Mouse (Mus musculus): ENCODE results near the gene H2al1j. TPM values are rescaled to one million over a fixed set of nuclear protein-coding genes. Genes with fewer than 3 reads are reported as not detected.
"Not testable (repeated sequence)": the region's sequence is repeated elsewhere in the genome, so short reads cannot be mapped to it uniquely, and the experiment has no call there.

Gene H2al1j
- total RNA-seq (2012; rRNA removed) = not detected in 2 replicates

GRCm38 (mm10) chrX:11327522-11327921 lies at the start of gene H2al1j:
H2al1j (plus strand) TSS chrX:11327822.
- H3K4me1 ChIP-seq (ENCODE audit: control insufficient read depth in 2 of 2, insufficient read depth in 2 of 2, low read length in 2 of 2, poor library complexity in 1 of 2); H3K27ac ChIP-seq (ENCODE audit: insufficient read depth, low read depth, low read length, poor library complexity, severe bottlenecking); in situ Hi-C loops (cut with MboI; ENCODE audit: low sequenced_read_pairs in 2 of 2, unreplicated experiment in 2 of 2); H3K4me3 ChIP-seq (ENCODE audit: insufficient read depth in 1 of 2, low read depth in 1 of 2, low read length in 2 of 2, poor library complexity in 1 of 2, severe bottlenecking in 1 of 2); H3K9me3 ChIP-seq (ENCODE audit: control insufficient read depth, insufficient read depth, low read depth, low read length); H3K36me3 ChIP-seq (ENCODE audit: control insufficient read depth, insufficient read depth, low read length, poor library complexity, severe bottlenecking); DNase-seq (ENCODE audit: low read depth, low spot score); H3K9ac ChIP-seq (ENCODE audit: insufficient read depth, low read depth, low read length, poor library complexity, severe bottlenecking): not testable (repeated sequence)

- TF ChIP-seq ZC3H11A (IDR thresholded peaks at IDR 0.05; ENCODE audit: borderline replicate concordance, low read depth, low read length) = no peak
- no peak for TF ChIP-seq ZNF384 (IDR thresholded peaks at IDR 0.05; ENCODE audit: low read depth, low read length)
- TF ChIP-seq MAFK (IDR thresholded peaks at IDR 0.05; ENCODE audit: insufficient read depth, low read depth, low read length) = no peak
- TF ChIP-seq CHD2 (IDR thresholded peaks at IDR 0.05; ENCODE audit: low read depth, low read length) = no peak
- TF ChIP-seq HCFC1 (IDR thresholded peaks at IDR 0.05; ENCODE audit: borderline replicate concordance, insufficient read depth, low read length) = no peak
- no peak for DNase-seq (ENCODE audit: low read depth, low spot score)
- Histone ChIP-seq H3K9me3 (ENCODE audit: control insufficient read depth, insufficient read depth, low read depth, low read length) (no peaks in the 10 kb centered on the region), H3K4me1 (ENCODE audit: control insufficient read depth in 2 of 2, insufficient read depth in 2 of 2, low read length in 2 of 2, poor library complexity in 1 of 2) (no peaks in the 10 kb centered on the region), H3K9ac (ENCODE audit: insufficient read depth, low read depth, low read length, poor library complexity, severe bottlenecking) (no peak overlapping the region), H3K36me3 (ENCODE audit: control insufficient read depth, insufficient read depth, low read length, poor library complexity, severe bottlenecking) (no peaks in the 10 kb centered on the region), H3K4me3 (ENCODE audit: insufficient read depth in 1 of 2, low read depth in 1 of 2, low read length in 2 of 2, poor library complexity in 1 of 2, severe bottlenecking in 1 of 2) (no peak overlapping the region), H3K27ac (ENCODE audit: insufficient read depth, low read depth, low read length, poor library complexity, severe bottlenecking) (no peak overlapping the region)
- in situ Hi-C loops (cut with MboI; ENCODE audit: low sequenced_read_pairs in 2 of 2, unreplicated experiment in 2 of 2) = no loop called here
Measured at GRCm38 (mm10) chrX:11280741-11281140, 46.9 kb upstream of the H2al1j start.

GRCm38 (mm10) chrX:11288306-11288882 lies 39.2 kb upstream of the H2al1j start:
- in situ Hi-C loops (cut with MboI; ENCODE audit: low sequenced_read_pairs in 2 of 2, unreplicated experiment in 2 of 2) = no loop called here

GRCm38 (mm10) chrX:11289244-11289643 lies 38.4 kb upstream of the H2al1j start:
- in situ Hi-C loops (cut with MboI; ENCODE audit: low sequenced_read_pairs in 2 of 2, unreplicated experiment in 2 of 2) = no loop called here

More at GRCm38 (mm10) chrX:11288306-11288882, 39.2 kb upstream of the H2al1j start:
- Histone ChIP-seq H3K36me3 (ENCODE audit: control insufficient read depth, insufficient read depth, low read length, poor library complexity, severe bottlenecking) (no peaks in the 10 kb centered on the region), H3K27ac (ENCODE audit: insufficient read depth, low read depth, low read length, poor library complexity, severe bottlenecking) (no peak overlapping the region), H3K9ac (ENCODE audit: insufficient read depth, low read depth, low read length, poor library complexity, severe bottlenecking) (no peak overlapping the region), H3K4me3 (ENCODE audit: insufficient read depth in 1 of 2, low read depth in 1 of 2, low read length in 2 of 2, poor library complexity in 1 of 2, severe bottlenecking in 1 of 2) (no peak overlapping the region), H3K4me1 (ENCODE audit: control insufficient read depth in 2 of 2, insufficient read depth in 2 of 2, low read length in 2 of 2, poor library complexity in 1 of 2) (no peaks in the 10 kb centered on the region), H3K9me3 (ENCODE audit: control insufficient read depth, insufficient read depth, low read depth, low read length) (no peaks in the 10 kb centered on the region)
- no peak for DNase-seq (ENCODE audit: low read depth, low spot score)
- TF ChIP-seq CHD2 (IDR thresholded peaks at IDR 0.05; ENCODE audit: low read depth, low read length) (no peak), MAFK (IDR thresholded peaks at IDR 0.05; ENCODE audit: insufficient read depth, low read depth, low read length) (no peak), ZNF384 (IDR thresholded peaks at IDR 0.05; ENCODE audit: low read depth, low read length) (no peak), ZC3H11A (IDR thresholded peaks at IDR 0.05; ENCODE audit: borderline replicate concordance, low read depth, low read length) (no peak), HCFC1 (IDR thresholded peaks at IDR 0.05; ENCODE audit: borderline replicate concordance, insufficient read depth, low read length) (no peak)

GRCm38 (mm10) chrX:11298957-11299356 lies 28.7 kb upstream of the H2al1j start, which contains the start of gene H2al1a:
H2al1a (plus strand) TSS chrX:11299257.
- H3K9ac ChIP-seq (ENCODE audit: insufficient read depth, low read depth, low read length, poor library complexity, severe bottlenecking); in situ Hi-C loops (cut with MboI; ENCODE audit: low sequenced_read_pairs in 2 of 2, unreplicated experiment in 2 of 2); H3K4me1 ChIP-seq (ENCODE audit: control insufficient read depth in 2 of 2, insufficient read depth in 2 of 2, low read length in 2 of 2, poor library complexity in 1 of 2); H3K27ac ChIP-seq (ENCODE audit: insufficient read depth, low read depth, low read length, poor library complexity, severe bottlenecking); H3K36me3 ChIP-seq (ENCODE audit: control insufficient read depth, insufficient read depth, low read length, poor library complexity, severe bottlenecking); H3K9me3 ChIP-seq (ENCODE audit: control insufficient read depth, insufficient read depth, low read depth, low read length); H3K4me3 ChIP-seq (ENCODE audit: insufficient read depth in 1 of 2, low read depth in 1 of 2, low read length in 2 of 2, poor library complexity in 1 of 2, severe bottlenecking in 1 of 2); DNase-seq (ENCODE audit: low read depth, low spot score): not testable (repeated sequence)

More at GRCm38 (mm10) chrX:11289244-11289643, 38.4 kb upstream of the H2al1j start:
- no peak for TF ChIP-seq MAFK (IDR thresholded peaks at IDR 0.05; ENCODE audit: insufficient read depth, low read depth, low read length)
- no peak for TF ChIP-seq CHD2 (IDR thresholded peaks at IDR 0.05; ENCODE audit: low read depth, low read length)
- no peak for TF ChIP-seq ZNF384 (IDR thresholded peaks at IDR 0.05; ENCODE audit: low read depth, low read length)
- TF ChIP-seq ZC3H11A (IDR thresholded peaks at IDR 0.05; ENCODE audit: borderline replicate concordance, low read depth, low read length) = no peak
- TF ChIP-seq HCFC1 (IDR thresholded peaks at IDR 0.05; ENCODE audit: borderline replicate concordance, insufficient read depth, low read length) = no peak
- H3K9ac ChIP-seq (ENCODE audit: insufficient read depth, low read depth, low read length, poor library complexity, severe bottlenecking) = no peak overlapping the region
- H3K27ac ChIP-seq (ENCODE audit: insufficient read depth, low read depth, low read length, poor library complexity, severe bottlenecking) = no peak overlapping the region
- H3K4me1 ChIP-seq (ENCODE audit: control insufficient read depth in 2 of 2, insufficient read depth in 2 of 2, low read length in 2 of 2, poor library complexity in 1 of 2) = no peaks in the 10 kb centered on the region
- H3K36me3 ChIP-seq (ENCODE audit: control insufficient read depth, insufficient read depth, low read length, poor library complexity, severe bottlenecking) = no peaks in the 10 kb centered on the region
- H3K4me3 ChIP-seq (ENCODE audit: insufficient read depth in 1 of 2, low read depth in 1 of 2, low read length in 2 of 2, poor library complexity in 1 of 2, severe bottlenecking in 1 of 2) = no peak overlapping the region
- H3K9me3 ChIP-seq (ENCODE audit: control insufficient read depth, insufficient read depth, low read depth, low read length) = no peaks in the 10 kb centered on the region
- DNase-seq (ENCODE audit: low read depth, low spot score) = peak; percentile 26

- H3K4me1 ChIP-seq (ENCODE audit: control insufficient read depth in 2 of 2, insufficient read depth in 2 of 2, low read length in 2 of 2, poor library complexity in 1 of 2); DNase-seq (ENCODE audit: low read depth, low spot score); H3K4me3 ChIP-seq (ENCODE audit: insufficient read depth in 1 of 2, low read depth in 1 of 2, low read length in 2 of 2, poor library complexity in 1 of 2, severe bottlenecking in 1 of 2); H3K9ac ChIP-seq (ENCODE audit: insufficient read depth, low read depth, low read length, poor library complexity, severe bottlenecking); H3K27ac ChIP-seq (ENCODE audit: insufficient read depth, low read depth, low read length, poor library complexity, severe bottlenecking); H3K9me3 ChIP-seq (ENCODE audit: control insufficient read depth, insufficient read depth, low read depth, low read length); H3K36me3 ChIP-seq (ENCODE audit: control insufficient read depth, insufficient read depth, low read length, poor library complexity, severe bottlenecking); in situ Hi-C loops (cut with MboI; ENCODE audit: low sequenced_read_pairs in 2 of 2, unreplicated experiment in 2 of 2): not testable (repeated sequence)
Measured at GRCm38 (mm10) chrX:11302132-11302531, 25.5 kb upstream of the H2al1j start, which contains the start of gene H2al1b. H2al1b (plus strand) TSS chrX:11302432.

- DNase-seq (ENCODE audit: low read depth, low spot score); H3K9me3 ChIP-seq (ENCODE audit: control insufficient read depth, insufficient read depth, low read depth, low read length); H3K4me3 ChIP-seq (ENCODE audit: insufficient read depth in 1 of 2, low read depth in 1 of 2, low read length in 2 of 2, poor library complexity in 1 of 2, severe bottlenecking in 1 of 2); in situ Hi-C loops (cut with MboI; ENCODE audit: low sequenced_read_pairs in 2 of 2, unreplicated experiment in 2 of 2); H3K9ac ChIP-seq (ENCODE audit: insufficient read depth, low read depth, low read length, poor library complexity, severe bottlenecking); H3K4me1 ChIP-seq (ENCODE audit: control insufficient read depth in 2 of 2, insufficient read depth in 2 of 2, low read length in 2 of 2, poor library complexity in 1 of 2); H3K36me3 ChIP-seq (ENCODE audit: control insufficient read depth, insufficient read depth, low read length, poor library complexity, severe bottlenecking); H3K27ac ChIP-seq (ENCODE audit: insufficient read depth, low read depth, low read length, poor library complexity, severe bottlenecking): not testable (repeated sequence)
Measured at GRCm38 (mm10) chrX:11305355-11305754, 22.3 kb upstream of the H2al1j start, which contains the start of gene H2al1c. H2al1c (plus strand) TSS chrX:11305655.
